Mouse (Mus musculus) intestine, postnatal 0 days (tissue): ENCODE results near the gene Prickle2. TPM values are rescaled to one million over a fixed set of nuclear protein-coding genes. Genes with fewer than 3 reads are reported as not detected.

Source experiments
- ATAC-seq: fragments of 200-750 bp; cut with Nextera tagmentation; 2 replicates; pipeline ENCODE4 v1.8.0; 2017; ENCODE audit warnings: mild to moderate bottlenecking, moderate TSS enrichment, moderate library complexity
- H3K27ac ChIP-seq: fragments of 300-500 bp; sonication (generic); 2 replicates; pipeline ENCODE4 v1.5.1; 2014; ENCODE audit warnings: mild to moderate bottlenecking, low read depth, low read length, moderate library complexity
- H3K27me3 ChIP-seq: fragments of 300-500 bp; sonication (generic); replicated peaks from 2 replicates; pipeline ENCODE4 v1.6.1; 2014; ENCODE audit warnings: low read length, mixed read lengths; ENCODE audit not compliant: control insufficient read depth, insufficient read depth
- H3K36me3 ChIP-seq: fragments of 300-500 bp; sonication (generic); 2 replicates; pipeline ENCODE4 v1.6.1; 2014; ENCODE audit warnings: mild to moderate bottlenecking, moderate library complexity; ENCODE audit not compliant: control insufficient read depth, insufficient read depth
- H3K4me1 ChIP-seq: fragments of 300-500 bp; sonication (generic); replicated peaks from 2 replicates; pipeline ENCODE4 v1.6.1; 2014; ENCODE audit warnings: antibody characterized with exemption, low read length, mixed read lengths; ENCODE audit not compliant: control insufficient read depth, insufficient read depth
- H3K4me2 ChIP-seq: fragments of 300-500 bp; sonication (generic); replicated peaks from 2 replicates; pipeline ENCODE4 v1.6.1; 2014; ENCODE audit warnings: low read depth, mild to moderate bottlenecking, moderate library complexity
- H3K4me3 ChIP-seq: fragments of 300-500 bp; sonication (generic); 2 replicates; pipeline ENCODE4 v1.5.1; 2014; ENCODE audit warnings: low read depth, low read length
- H3K9ac ChIP-seq: fragments of 300-500 bp; sonication (generic); 2 replicates; pipeline ENCODE4 v1.6.1; 2014; ENCODE audit warnings: mild to moderate bottlenecking, low read depth, low read length
- H3K9me3 ChIP-seq: fragments of 300-500 bp; sonication (generic); 2 replicates; pipeline ENCODE4 v1.6.1; 2016; ENCODE audit warnings: mixed run types; ENCODE audit not compliant: control insufficient read depth
- CTCF ChIP-seq: sonication (generic); IDR thresholded peaks from 2 replicates; pipeline ENCODE4 v1.5.1; 2016; ENCODE audit warnings: low read depth, mild to moderate bottlenecking, control low read depth, antibody characterized with exemption, moderate library complexity
- WGBS: fragments of 180-500 bp; shearing (Covaris S2); extraction: QIAGEN DNeasy Blood & Tissue Kit; methylation state at CpG from one replicate; pipeline ENCODE4 v1.1.7; 2014; 5-methylcytosine and 5-hydroxymethylcytosine counted together
- polyA plus RNA-seq: library from polyadenylated mRNA; unstranded; fragments of >200 nt; fragmentation: Nextera tagmentation; extraction: Ambion mirVana; gene quantifications from 2 replicates; pipeline ENCODE4 v1.2.1, GENCODE M21; 2015

The Prickle2 gene
- polyA plus RNA-seq, 1 experiment from 2014 or later = 1.7 TPM

- Histone ChIP-seq H3K9ac (no peak overlapping the region), H3K27me3 (no peaks in the 10 kb centered on the region), H3K4me2 (no peak overlapping the region), H3K4me1 (no peaks in the 10 kb centered on the region), H3K36me3 (no peaks in the 10 kb centered on the region), H3K4me3 (no peak overlapping the region), H3K27ac (no peak overlapping the region), H3K9me3 (no peaks in the 10 kb centered on the region)
- ATAC-seq = no peak
- 69% methylated on average over 6 of the region's 6 CpGs for WGBS
- TF ChIP-seq CTCF = no peak
Measured at GRCm38 (mm10) chr6:92634876-92635468, 71.0 kb downstream of the Prickle2 start.

GRCm38 (mm10) chr6:92630991-92631390, 75.0 kb downstream of the Prickle2 start:
- no peak for ATAC-seq
- Histone ChIP-seq H3K4me2 (no peak overlapping the region), H3K36me3 (no peaks in the 10 kb centered on the region), H3K27me3 (no peaks in the 10 kb centered on the region), H3K27ac (no peak overlapping the region), H3K4me3 (no peak overlapping the region), H3K4me1 (no peaks in the 10 kb centered on the region), H3K9ac (no peak overlapping the region), H3K9me3 (no peaks in the 10 kb centered on the region)
- 84% methylated on average over 2 of the region's 2 CpGs for WGBS
- no peak for TF ChIP-seq CTCF

- H3K9me3 ChIP-seq = no peaks in the 10 kb centered on the region
- TF ChIP-seq CTCF = no peak
- H3K4me1 ChIP-seq = no peaks in the 10 kb centered on the region
- no peak overlapping the region for H3K4me2 ChIP-seq
- no peak overlapping the region for H3K9ac ChIP-seq
- no peaks in the 10 kb centered on the region for H3K36me3 ChIP-seq
- no peak overlapping the region for H3K4me3 ChIP-seq
- WGBS = 84% methylated on average over 3 of the region's 3 CpGs
- no peak for ATAC-seq
- H3K27me3 ChIP-seq = no peaks in the 10 kb centered on the region
- H3K27ac ChIP-seq = no peak overlapping the region
Measured at GRCm38 (mm10) chr6:92627711-92628110, 78.2 kb downstream of the Prickle2 start.

DNA sequence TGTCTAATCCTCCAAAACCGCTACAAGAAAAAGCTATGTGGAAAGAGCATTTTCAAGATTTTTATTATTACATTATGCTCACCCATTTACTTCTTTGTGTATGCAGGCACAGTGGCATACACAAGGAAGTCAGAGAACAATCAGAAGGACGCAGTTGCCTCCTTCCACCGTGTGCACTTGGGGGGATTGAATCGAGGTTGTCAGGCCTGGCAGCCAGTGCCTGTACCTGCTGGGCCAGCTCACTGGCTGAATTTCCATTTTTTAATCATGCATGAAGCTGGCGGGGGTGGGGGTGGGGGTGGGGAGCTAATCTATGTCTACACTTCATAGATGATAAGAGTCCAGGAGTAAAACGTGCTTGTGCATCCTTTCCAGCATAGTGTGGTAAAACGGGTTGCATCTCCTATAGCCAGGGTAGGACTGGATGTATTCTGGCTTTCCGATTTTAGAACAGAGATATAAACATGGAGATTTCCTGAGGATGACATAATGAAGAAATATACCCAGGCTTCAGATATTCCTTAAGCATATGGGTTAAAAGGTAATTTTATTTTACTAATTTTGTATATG, 78.8 kb downstream of the Prickle2 start:
- H3K4me3 ChIP-seq = no peak overlapping the region
- H3K4me1 ChIP-seq = no peaks in the 10 kb centered on the region
- no peaks in the 10 kb centered on the region for H3K36me3 ChIP-seq
- no peak overlapping the region for H3K27ac ChIP-seq
- WGBS = 68% methylated on average over 8 of the region's 8 CpGs
- H3K4me2 ChIP-seq = no peak overlapping the region
- no peaks in the 10 kb centered on the region for H3K9me3 ChIP-seq
- no peaks in the 10 kb centered on the region for H3K27me3 ChIP-seq
- no peak for ATAC-seq
- no peak overlapping the region for H3K9ac ChIP-seq
- TF ChIP-seq CTCF = no peak

DNA sequence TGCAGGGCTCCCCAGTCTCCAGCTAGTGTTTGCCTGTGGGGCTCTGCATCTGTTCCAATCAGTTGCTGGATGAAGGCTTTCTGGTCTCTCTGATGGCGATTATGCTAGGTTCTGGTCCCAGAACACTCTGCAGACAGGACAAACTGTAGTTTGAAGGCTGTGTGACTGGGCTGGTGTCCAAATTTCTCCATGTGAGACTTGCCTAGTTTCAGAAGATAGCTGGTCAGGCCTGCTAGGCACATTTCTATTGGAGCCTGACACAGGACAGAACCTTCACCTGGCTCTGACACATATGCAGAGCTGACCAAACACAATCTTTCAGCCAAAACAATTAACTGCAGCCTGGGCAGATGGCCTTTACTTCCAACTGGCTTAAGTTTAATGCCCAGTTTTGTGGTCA, 80.0 kb downstream of the Prickle2 start:
- no peaks in the 10 kb centered on the region for H3K9me3 ChIP-seq
- no peak overlapping the region for H3K27ac ChIP-seq
- H3K4me2 ChIP-seq = no peak overlapping the region
- no peaks in the 10 kb centered on the region for H3K4me1 ChIP-seq
- WGBS = 53% methylated on average over 1 of the region's 1 CpGs
- no peak for ATAC-seq
- no peak overlapping the region for H3K4me3 ChIP-seq
- no peak for TF ChIP-seq CTCF
- H3K36me3 ChIP-seq = no peaks in the 10 kb centered on the region
- no peak overlapping the region for H3K9ac ChIP-seq
- H3K27me3 ChIP-seq = no peaks in the 10 kb centered on the region

DNA sequence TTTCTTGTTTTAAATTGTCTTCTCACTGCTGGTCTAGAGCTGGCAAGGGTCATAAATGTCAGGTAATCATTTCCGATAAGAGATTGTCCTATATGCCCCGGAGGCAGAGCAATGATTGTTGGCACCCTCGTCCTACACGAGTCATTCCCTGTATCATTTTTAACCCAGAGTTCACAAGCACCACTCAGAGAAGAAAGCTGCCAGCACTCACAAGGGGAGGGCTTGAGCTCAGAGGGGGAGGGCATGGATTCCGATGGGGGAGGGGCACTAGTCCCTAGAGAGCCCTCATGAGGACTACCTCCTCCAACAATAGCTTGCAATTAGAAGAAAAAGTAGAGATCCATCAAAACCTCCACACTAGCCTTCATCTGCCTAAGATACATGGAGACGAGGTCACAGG, 81.6 kb downstream of the Prickle2 start:
- H3K4me1 ChIP-seq = no peaks in the 10 kb centered on the region

More for the DNA sequence above, 81.6 kb downstream of the Prickle2 start:
- Histone ChIP-seq H3K9ac (no peak overlapping the region), H3K36me3 (no peaks in the 10 kb centered on the region), H3K9me3 (no peaks in the 10 kb centered on the region), H3K27ac (no peak overlapping the region), H3K4me3 (no peak overlapping the region), H3K27me3 (no peaks in the 10 kb centered on the region), H3K4me2 (no peak overlapping the region)
- ATAC-seq = no peak
- 41% methylated on average over 6 of the region's 6 CpGs for WGBS
- no peak for TF ChIP-seq CTCF
